Mouse (Mus musculus): ENCODE measurements around the gene Abi1.

- TF ChIP-seq POLR2AphosphoS5 (IDR thresholded peaks at IDR 0.05; ENCODE audit: insufficient replicate concordance, low read depth, low read length) (no peak), CTCF (IDR thresholded peaks at IDR 0.05; ENCODE audit: low read depth, low read length) (no peak), TAL1 (conservative IDR thresholded peaks at IDR 0.05; ENCODE audit: low read depth, low read length) (no peak), GATA1 (IDR thresholded peaks at IDR 0.05; ENCODE audit: borderline replicate concordance, low read length) (no peak), GATA2 (IDR thresholded peaks at IDR 0.05; ENCODE audit: borderline replicate concordance, low read depth, low read length) (no peak)
Observed at GRCm38 (mm10) chr2:22977387-22977973, 62.6 kb downstream of the Abi1 start.
